Mouse (Mus musculus): ENCODE data around the gene Tmem72. TPM values are rescaled to one million over a fixed set of nuclear protein-coding genes. Genes with fewer than 3 reads are reported as not detected.
A peak's percentile ranks its signal among the peaks of the same experiment; 100 is the strongest.

The Tmem72 gene
- total and polyA plus RNA-seq, 2 experiments from 2014 or later = 0.14 to 1.4 TPM

DNA sequence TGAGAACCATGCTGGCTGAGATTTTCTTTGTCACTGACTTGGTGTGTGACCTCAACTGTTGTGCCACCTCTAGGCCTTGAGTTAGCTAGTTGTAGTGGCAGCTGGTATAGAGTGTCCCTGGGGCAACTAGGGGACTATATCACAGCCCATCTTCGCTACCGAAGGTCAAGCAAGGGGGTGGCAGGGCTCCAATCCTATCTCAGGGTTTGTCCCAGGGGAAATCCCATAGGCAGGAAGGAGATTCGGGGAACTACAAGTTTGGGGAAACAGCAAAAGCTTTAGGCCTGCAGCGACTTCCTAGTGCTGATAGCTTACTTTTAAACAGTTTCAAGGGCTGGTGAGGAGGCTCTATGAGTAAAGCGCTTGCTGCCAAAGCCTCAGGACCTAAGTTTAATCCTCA, 44.4 kb downstream of the Tmem72 start:
- H3K36me3 ChIP-seq (ENCODE audit: insufficient read depth, low read length) = no peaks in the 10 kb centered on the region
- no peaks in the 10 kb centered on the region for H3K9me3 ChIP-seq (ENCODE audit: low read length)
- H3K9ac ChIP-seq (replicated peaks; ENCODE audit: low read length, poor library complexity, severe bottlenecking) = no peak overlapping the region
- no peak overlapping the region for H3K4me3 ChIP-seq (ENCODE audit: low read depth, low read length)
- no peaks in the 10 kb centered on the region for H3K27me3 ChIP-seq (ENCODE audit: insufficient read depth, low read length)
- peak; percentile 22 for DNase-seq (ENCODE audit: low spot score)
- no peak for TF ChIP-seq CTCF (IDR thresholded peaks at IDR 0.05)
- peak overlapping the region; percentile 93; the same call in 1 of the 2 replicates for H3K4me2 ChIP-seq (ENCODE audit: low read depth, low read length, poor library complexity, severe bottlenecking)
- peaks cover 14% of the 10 kb centered on the region for H3K4me1 ChIP-seq (ENCODE audit: insufficient read depth, low read length)
- ATAC-seq (ENCODE audit: low FRiP score) = no peak
- WGBS = 60% methylated on average over 5 of the region's 5 CpGs
- no peak overlapping the region for H3K27ac ChIP-seq (ENCODE audit: low read depth, low read length)

GRCm38 (mm10) chr6:116671768-116672167, 44.9 kb downstream of the Tmem72 start:
- ATAC-seq (ENCODE audit: low FRiP score) (no peak), DNase-seq (ENCODE audit: low spot score) (peak; percentile 19)
- Histone ChIP-seq H3K27me3 (ENCODE audit: insufficient read depth, low read length) (no peaks in the 10 kb centered on the region), H3K9me3 (ENCODE audit: low read length) (no peaks in the 10 kb centered on the region), H3K4me1 (ENCODE audit: insufficient read depth, low read length) (peaks cover 14% of the 10 kb centered on the region), H3K4me2 (ENCODE audit: low read depth, low read length, poor library complexity, severe bottlenecking) (peak overlapping the region; percentile 12; the same call in 1 of the 2 replicates), H3K36me3 (ENCODE audit: insufficient read depth, low read length) (no peaks in the 10 kb centered on the region), H3K27ac (ENCODE audit: low read depth, low read length) (no peak overlapping the region), H3K4me3 (ENCODE audit: low read depth, low read length) (no peak overlapping the region), H3K9ac (replicated peaks; ENCODE audit: low read length, poor library complexity, severe bottlenecking) (no peak overlapping the region)
- WGBS = 77% methylated on average over 4 of the region's 4 CpGs
- no peak for TF ChIP-seq CTCF (IDR thresholded peaks at IDR 0.05)

GRCm38 (mm10) chr6:116671031-116671430, 45.7 kb downstream of the Tmem72 start:
- DNase-seq (ENCODE audit: low spot score) (peak; percentile 40), ATAC-seq (ENCODE audit: low FRiP score) (no peak)
- no peak for TF ChIP-seq CTCF (IDR thresholded peaks at IDR 0.05)
- Histone ChIP-seq H3K4me2 (ENCODE audit: low read depth, low read length, poor library complexity, severe bottlenecking) (peak overlapping the region; percentile 30), H3K9ac (replicated peaks; ENCODE audit: low read length, poor library complexity, severe bottlenecking) (no peak overlapping the region; the same call in 1 of the 2 replicates), H3K27ac (ENCODE audit: low read depth, low read length) (no peak overlapping the region), H3K4me3 (ENCODE audit: low read depth, low read length) (no peak overlapping the region), H3K4me1 (ENCODE audit: insufficient read depth, low read length) (peaks cover 14% of the 10 kb centered on the region), H3K36me3 (ENCODE audit: insufficient read depth, low read length) (no peaks in the 10 kb centered on the region), H3K27me3 (ENCODE audit: insufficient read depth, low read length) (no peaks in the 10 kb centered on the region), H3K9me3 (ENCODE audit: low read length) (no peaks in the 10 kb centered on the region)
- WGBS = 17% methylated on average over 5 of the region's 5 CpGs

GRCm38 (mm10) chr6:116670144-116670543, 46.6 kb downstream of the Tmem72 start:
- Histone ChIP-seq H3K27ac (ENCODE audit: low read depth, low read length) (no peak overlapping the region), H3K4me2 (ENCODE audit: low read depth, low read length, poor library complexity, severe bottlenecking) (no peak overlapping the region), H3K36me3 (ENCODE audit: insufficient read depth, low read length) (no peaks in the 10 kb centered on the region), H3K4me1 (ENCODE audit: insufficient read depth, low read length) (peaks cover 14% of the 10 kb centered on the region), H3K4me3 (ENCODE audit: low read depth, low read length) (no peak overlapping the region), H3K9me3 (ENCODE audit: low read length) (no peaks in the 10 kb centered on the region), H3K9ac (replicated peaks; ENCODE audit: low read length, poor library complexity, severe bottlenecking) (no peak overlapping the region), H3K27me3 (ENCODE audit: insufficient read depth, low read length) (no peaks in the 10 kb centered on the region)
- peak; percentile 37 for TF ChIP-seq CTCF (IDR thresholded peaks at IDR 0.05)
- peak; percentile 73 for DNase-seq (ENCODE audit: low spot score)
- WGBS = 15% methylated on average over 6 of the region's 6 CpGs
- ATAC-seq (ENCODE audit: low FRiP score) = 0 out of 2 replicates have a peak, but pooled peaks have one; percentile 29

GRCm38 (mm10) chr6:116668682-116669470, 47.8 kb downstream of the Tmem72 start:
- TF ChIP-seq CTCF (IDR thresholded peaks at IDR 0.05) = no peak
- no peak overlapping the region for H3K4me3 ChIP-seq (ENCODE audit: low read depth, low read length)
- 50% methylated on average over 11 of the region's 11 CpGs for WGBS
- no peaks in the 10 kb centered on the region for H3K9me3 ChIP-seq (ENCODE audit: low read length)
- ATAC-seq (ENCODE audit: low FRiP score) = no peak
- H3K4me1 ChIP-seq (ENCODE audit: insufficient read depth, low read length) = peaks cover 11% of the 10 kb centered on the region
- no peak overlapping the region for H3K27ac ChIP-seq (ENCODE audit: low read depth, low read length)
- H3K27me3 ChIP-seq (ENCODE audit: insufficient read depth, low read length) = no peaks in the 10 kb centered on the region
- no peaks in the 10 kb centered on the region for H3K36me3 ChIP-seq (ENCODE audit: insufficient read depth, low read length)
- DNase-seq (ENCODE audit: low spot score) = peak; percentile 25
- H3K4me2 ChIP-seq (ENCODE audit: low read depth, low read length, poor library complexity, severe bottlenecking) = no peak overlapping the region
- no peak overlapping the region for H3K9ac ChIP-seq (replicated peaks; ENCODE audit: low read length, poor library complexity, severe bottlenecking)

DNA sequence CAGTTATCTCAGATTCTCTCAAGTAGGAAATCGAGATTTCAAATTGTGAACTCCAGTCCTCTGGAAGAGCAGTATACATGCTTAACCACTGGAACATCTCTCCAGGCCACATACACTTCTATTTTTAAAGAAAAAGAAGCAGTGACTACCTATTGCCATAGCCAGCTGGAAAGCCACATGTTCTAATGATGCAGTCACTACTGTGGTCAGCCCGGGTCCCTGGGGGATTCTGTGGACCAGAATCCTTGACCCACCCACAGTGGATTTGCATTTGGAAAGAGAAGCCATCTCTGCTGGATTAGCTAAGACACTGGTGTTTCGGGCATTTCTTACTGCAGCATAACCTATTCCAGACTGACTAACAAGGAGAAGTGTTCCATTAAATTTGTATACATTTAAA, 49.3 kb downstream of the Tmem72 start:
- TF ChIP-seq CTCF (IDR thresholded peaks at IDR 0.05) = no peak
- ATAC-seq (ENCODE audit: low FRiP score) (no peak), DNase-seq (ENCODE audit: low spot score) (no peak)
- Histone ChIP-seq H3K9me3 (ENCODE audit: low read length) (no peaks in the 10 kb centered on the region), H3K36me3 (ENCODE audit: insufficient read depth, low read length) (no peaks in the 10 kb centered on the region), H3K9ac (replicated peaks; ENCODE audit: low read length, poor library complexity, severe bottlenecking) (no peak overlapping the region), H3K4me1 (ENCODE audit: insufficient read depth, low read length) (peaks cover 5% of the 10 kb centered on the region), H3K27ac (ENCODE audit: low read depth, low read length) (no peak overlapping the region), H3K4me3 (ENCODE audit: low read depth, low read length) (no peak overlapping the region), H3K4me2 (ENCODE audit: low read depth, low read length, poor library complexity, severe bottlenecking) (no peak overlapping the region), H3K27me3 (ENCODE audit: insufficient read depth, low read length) (no peaks in the 10 kb centered on the region)
- 55% methylated on average over 3 of the region's 3 CpGs for WGBS

Measured in midbrain, postnatal 0 days (tissue).